Mouse (Mus musculus) limb, embryonic 10.5 days (tissue): ENCODE results near the gene Mfrp. TPM values are rescaled to one million over a fixed set of nuclear protein-coding genes. Genes with fewer than 3 reads are reported as not detected.
A peak's percentile ranks its signal among the peaks of the same experiment; 100 is the strongest.

Source experiments
- DNase-seq: peaks from one replicate; pipeline ENCODE4 v3.0.0-alpha.2; 2017; ENCODE audit warnings: low spot score
- H3K27ac ChIP-seq: fragments of 300-500 bp; sonication (generic); 2 replicates; pipeline ENCODE4 v1.5.1; 2016; ENCODE audit warnings: mild to moderate bottlenecking
- H3K27me3 ChIP-seq: fragments of 300-500 bp; sonication (generic); 2 replicates; pipeline ENCODE4 v1.6.1; 2016; ENCODE audit warnings: low read depth, mild to moderate bottlenecking; ENCODE audit not compliant: poor library complexity, severe bottlenecking
- H3K36me3 ChIP-seq: fragments of 300-500 bp; sonication (generic); 2 replicates; pipeline ENCODE4 v1.6.1; 2016; ENCODE audit warnings: mild to moderate bottlenecking, moderate library complexity
- H3K4me1 ChIP-seq: fragments of 300-500 bp; sonication (generic); 2 replicates; pipeline ENCODE4 v1.6.1; 2016
- H3K4me3 ChIP-seq: fragments of 300-500 bp; sonication (generic); 2 replicates; pipeline ENCODE4 v1.5.1; 2016; ENCODE audit warnings: mild to moderate bottlenecking, moderate library complexity
- H3K9me3 ChIP-seq: fragments of 300-500 bp; sonication (generic); replicated peaks from 2 replicates; pipeline ENCODE4 v1.6.1; 2016; ENCODE audit warnings: mild to moderate bottlenecking
- WGBS: fragments of 180-500 bp; shearing (Covaris S2); methylation state at CpG from one replicate; pipeline ENCODE4 v1.1.7; 2016; 5-methylcytosine and 5-hydroxymethylcytosine counted together
- polyA plus RNA-seq: library from polyadenylated mRNA; unstranded; fragments of >200 nt; fragmentation: Nextera tagmentation; extraction: Ambion mirVana; gene quantifications from 2 replicates; pipeline ENCODE4 v1.2.1, GENCODE M21; 2016

The Mfrp gene
- polyA plus RNA-seq, 1 experiment from 2014 or later: 0.13 TPM

- H3K27ac ChIP-seq: no peak overlapping the region
- H3K9me3 ChIP-seq: no peaks in the 10 kb centered on the region
- peaks cover 66% of the 10 kb centered on the region for H3K4me1 ChIP-seq
- H3K27me3 ChIP-seq: peaks cover 80% of the 10 kb centered on the region
- H3K36me3 ChIP-seq: no peaks in the 10 kb centered on the region
- 91% methylated on average over 5 of the region's 5 CpGs for WGBS
- DNase-seq: no peak
- H3K4me3 ChIP-seq: no peak overlapping the region
These were observed 19.3 kb upstream of the Mfrp start for GRCm38 (mm10) chr9:44082266-44082665.

- no peak for DNase-seq
- WGBS: 7% methylated on average over 23 of the region's 23 CpGs
These were observed 18.0 kb upstream of the Mfrp start for GRCm38 (mm10) chr9:44083392-44084121.

GRCm38 (mm10) chr9:44084236-44084635 lies 17.3 kb upstream of the Mfrp start:
- H3K4me1 ChIP-seq: peaks cover 80% of the 10 kb centered on the region
- peak overlapping the region; percentile 72 for H3K4me3 ChIP-seq
- no peak for DNase-seq
- WGBS: 2% methylated on average over 14 of the region's 14 CpGs
- no peaks in the 10 kb centered on the region for H3K9me3 ChIP-seq
- H3K36me3 ChIP-seq: no peaks in the 10 kb centered on the region
- peak overlapping the region; percentile 85 for H3K27ac ChIP-seq
- peaks cover 85% of the 10 kb centered on the region for H3K27me3 ChIP-seq

More at GRCm38 (mm10) chr9:44083392-44084121, 18.0 kb upstream of the Mfrp start:
- Histone ChIP-seq H3K36me3 (no peaks in the 10 kb centered on the region), H3K27ac (no peak overlapping the region), H3K27me3 (peaks cover 83% of the 10 kb centered on the region), H3K4me1 (peaks cover 79% of the 10 kb centered on the region), H3K4me3 (peak overlapping the region; percentile 72), H3K9me3 (no peaks in the 10 kb centered on the region)

- under 1% methylated on average over 62 of the region's 62 CpGs for WGBS
- H3K27me3 ChIP-seq: peaks cover 88% of the 10 kb centered on the region
- no peaks in the 10 kb centered on the region for H3K36me3 ChIP-seq
- peaks cover 80% of the 10 kb centered on the region for H3K4me1 ChIP-seq
- no peaks in the 10 kb centered on the region for H3K9me3 ChIP-seq
- peak overlapping the region; percentile 72 for H3K4me3 ChIP-seq
- peak overlapping the region; percentile 85 for H3K27ac ChIP-seq
- DNase-seq: peak; percentile 96
These were observed 16.8 kb upstream of the Mfrp start for GRCm38 (mm10) chr9:44084659-44085229.

GRCm38 (mm10) chr9:44085276-44085675 lies 16.3 kb upstream of the Mfrp start:
- 7% methylated on average over 10 of the region's 10 CpGs for WGBS
- Histone ChIP-seq H3K4me1 (peaks cover 80% of the 10 kb centered on the region), H3K9me3 (no peaks in the 10 kb centered on the region), H3K36me3 (no peaks in the 10 kb centered on the region), H3K27ac (peak overlapping the region; percentile 85), H3K4me3 (peak overlapping the region; percentile 72), H3K27me3 (peaks cover 85% of the 10 kb centered on the region)
- DNase-seq: no peak

- no peak for DNase-seq
- peaks cover 78% of the 10 kb centered on the region for H3K27me3 ChIP-seq
- no peaks in the 10 kb centered on the region for H3K9me3 ChIP-seq
- peaks cover 74% of the 10 kb centered on the region for H3K4me1 ChIP-seq
- peak overlapping the region; percentile 72 for H3K4me3 ChIP-seq
- 61% methylated on average over 15 of the region's 15 CpGs for WGBS
- 0 out of 2 replicates have a peak overlapping the region, but pooled peaks have one; percentile 85 for H3K27ac ChIP-seq
- H3K36me3 ChIP-seq: peaks cover 3% of the 10 kb centered on the region; the same call in 1 of the 2 replicates
These were observed 15.5 kb upstream of the Mfrp start for GRCm38 (mm10) chr9:44085741-44086665.

- Histone ChIP-seq H3K27me3 (peaks cover 75% of the 10 kb centered on the region), H3K36me3 (peaks cover 11% of the 10 kb centered on the region), H3K4me3 (no peak overlapping the region), H3K4me1 (peaks cover 65% of the 10 kb centered on the region), H3K27ac (no peak overlapping the region), H3K9me3 (no peaks in the 10 kb centered on the region)
- DNase-seq: no peak
- WGBS: 44% methylated on average over 10 of the region's 10 CpGs
These were observed 14.6 kb upstream of the Mfrp start for GRCm38 (mm10) chr9:44086960-44087359.

- Histone ChIP-seq H3K36me3 (peaks cover 19% of the 10 kb centered on the region), H3K27ac (no peak overlapping the region), H3K9me3 (no peaks in the 10 kb centered on the region), H3K4me3 (peak overlapping the region; percentile 16; the same call in 1 of the 2 replicates), H3K4me1 (peaks cover 62% of the 10 kb centered on the region), H3K27me3 (peaks cover 65% of the 10 kb centered on the region)
- 6% methylated on average over 15 of the region's 15 CpGs for WGBS
- no peak for DNase-seq
These were observed 13.6 kb upstream of the Mfrp start for GRCm38 (mm10) chr9:44087761-44088455.

- Histone ChIP-seq H3K36me3 (peaks cover 26% of the 10 kb centered on the region), H3K27ac (no peak overlapping the region), H3K4me1 (peaks cover 56% of the 10 kb centered on the region)
These were observed 12.5 kb upstream of the Mfrp start for GRCm38 (mm10) chr9:44088877-44089608.

GRCm38 (mm10) chr9:44093612-44094503 lies 7.7 kb upstream of the Mfrp start:
- Histone ChIP-seq H3K27me3 (peaks cover 12% of the 10 kb centered on the region), H3K9me3 (no peaks in the 10 kb centered on the region), H3K4me3 (no peak overlapping the region), H3K36me3 (peaks cover 26% of the 10 kb centered on the region), H3K4me1 (peaks cover 22% of the 10 kb centered on the region), H3K27ac (no peak overlapping the region)
- peak; percentile 79 for DNase-seq
- WGBS: 39% methylated on average over 24 of the region's 24 CpGs

More at GRCm38 (mm10) chr9:44088877-44089608, 12.5 kb upstream of the Mfrp start:
- no peak overlapping the region for H3K4me3 ChIP-seq
- no peak for DNase-seq
- peaks cover 54% of the 10 kb centered on the region for H3K27me3 ChIP-seq
- 51% methylated on average over 12 of the region's 12 CpGs for WGBS
- H3K9me3 ChIP-seq: no peaks in the 10 kb centered on the region

GRCm38 (mm10) chr9:44094737-44095136 lies 6.8 kb upstream of the Mfrp start:
- Histone ChIP-seq H3K9me3 (no peaks in the 10 kb centered on the region), H3K36me3 (peaks cover 26% of the 10 kb centered on the region), H3K27ac (no peak overlapping the region), H3K27me3 (peaks cover 3% of the 10 kb centered on the region; the same call in 1 of the 2 replicates), H3K4me1 (peaks cover 13% of the 10 kb centered on the region), H3K4me3 (no peak overlapping the region)
- no peak for DNase-seq
- 85% methylated on average over 3 of the region's 3 CpGs for WGBS
